Mouse (Mus musculus): ENCODE data around the gene Oit3. TPM values are rescaled to one million over a fixed set of nuclear protein-coding genes. Genes with fewer than 3 reads are reported as not detected.

Oit3 gene
- polyA plus RNA-seq (2012), result not detected in 2 replicates

DNA sequence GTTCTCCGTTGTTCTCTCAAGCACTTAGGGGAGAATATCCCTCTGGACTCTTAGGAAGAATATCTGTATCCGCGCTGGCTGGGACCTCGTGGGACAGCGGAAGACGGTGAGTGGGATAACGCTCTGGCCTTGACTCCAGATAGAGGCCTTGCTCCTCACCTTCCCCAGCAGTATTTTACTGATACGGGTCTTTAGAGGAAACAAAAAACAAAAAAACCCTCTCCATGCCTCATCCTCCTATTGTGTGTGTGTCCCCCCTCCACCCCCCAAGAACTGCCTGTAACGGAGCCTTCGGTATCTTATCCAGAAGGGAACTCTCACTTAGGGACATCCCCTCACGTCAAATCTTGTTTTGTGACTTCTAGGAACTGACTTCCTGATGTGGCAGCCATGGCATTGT lies at the start of gene Oit3:
Gene Oit3, minus strand, starts transcription at position 44 of the 400 bp plus-strand sequence.
- TF ChIP-seq GATA1 (IDR thresholded peaks at IDR 0.05; ENCODE audit: low read length), result no peak

- TF ChIP-seq GATA1 (IDR thresholded peaks at IDR 0.05; ENCODE audit: low read length), result no peak
These were observed 49.3 kb upstream of the Oit3 start for GRCm38 (mm10) chr10:59490920-59491319.

DNA sequence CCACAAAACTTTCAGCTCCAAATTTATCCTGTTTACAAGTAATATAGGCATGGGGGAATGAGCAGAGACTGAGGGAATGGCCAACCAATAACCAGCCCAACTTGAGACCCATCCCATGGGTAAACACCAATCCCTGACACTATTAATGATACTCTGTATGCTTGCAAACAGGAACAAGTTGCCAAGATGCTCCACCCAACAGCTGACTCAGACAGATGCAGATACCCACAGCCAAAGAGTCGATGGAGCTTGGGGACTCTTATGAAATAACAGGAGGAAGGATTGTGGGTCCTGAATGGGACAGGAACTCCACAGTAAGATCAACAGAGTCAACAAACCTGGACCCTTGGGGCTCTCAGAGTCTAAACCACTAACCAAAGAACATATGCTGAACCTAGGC lies 47.8 kb upstream of the Oit3 start:
- TF ChIP-seq GATA1 (IDR thresholded peaks at IDR 0.05; ENCODE audit: low read length), result no peak

- no peak for TF ChIP-seq GATA1 (IDR thresholded peaks at IDR 0.05; ENCODE audit: low read length)
These were observed 45.8 kb upstream of the Oit3 start for GRCm38 (mm10) chr10:59487351-59487750.

- TF ChIP-seq GATA1 (IDR thresholded peaks at IDR 0.05; ENCODE audit: low read length), result no peak
These were observed 42.7 kb upstream of the Oit3 start for GRCm38 (mm10) chr10:59484318-59484717.

DNA sequence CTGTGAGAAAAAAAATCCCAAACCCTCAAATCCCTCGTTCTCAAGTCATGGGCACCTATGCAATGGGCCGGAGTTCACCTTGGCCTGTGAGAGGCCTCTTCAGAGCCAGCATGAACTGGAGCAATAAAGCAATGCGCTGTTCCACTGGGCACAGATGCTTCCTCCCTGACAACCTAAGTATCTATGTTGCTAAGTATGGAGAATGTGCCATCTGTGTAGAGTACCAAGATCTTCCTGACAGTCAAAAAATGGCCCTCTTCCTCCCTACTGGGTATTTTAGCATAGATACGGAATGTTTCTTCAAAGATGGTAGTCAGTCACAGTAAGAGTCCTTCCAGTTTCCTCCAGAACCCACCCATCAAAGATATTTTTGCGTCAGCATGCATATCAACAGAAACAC lies 39.8 kb upstream of the Oit3 start:
- no peak for TF ChIP-seq GATA1 (IDR thresholded peaks at IDR 0.05; ENCODE audit: low read length)

- TF ChIP-seq GATA1 (IDR thresholded peaks at IDR 0.05; ENCODE audit: low read length), result no peak
These were observed 28.9 kb upstream of the Oit3 start for GRCm38 (mm10) chr10:59470451-59470850.

DNA sequence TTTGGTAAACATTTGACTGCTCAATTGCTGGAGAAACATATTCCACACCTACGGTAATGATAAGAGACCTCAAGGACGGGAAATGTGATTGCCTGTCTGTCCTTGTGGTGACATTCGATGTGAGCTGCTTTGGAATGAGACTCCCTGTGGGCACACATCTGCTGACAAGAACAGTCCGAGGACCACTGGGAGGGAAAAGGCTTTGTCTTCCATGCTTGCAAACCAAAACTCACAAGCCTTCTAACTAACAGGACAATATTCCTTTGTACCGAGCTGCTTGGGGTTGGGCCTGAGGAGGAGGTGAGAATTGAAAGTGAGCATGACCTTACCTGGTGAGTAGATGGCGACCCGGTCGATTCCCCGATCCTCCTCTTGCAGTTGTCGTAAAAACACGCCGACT lies 25.7 kb upstream of the Oit3 start:
- no peak for TF ChIP-seq GATA1 (IDR thresholded peaks at IDR 0.05; ENCODE audit: low read length)

- TF ChIP-seq GATA1 (IDR thresholded peaks at IDR 0.05; ENCODE audit: low read length), result no peak
These were observed 25.0 kb upstream of the Oit3 start for GRCm38 (mm10) chr10:59466626-59467025.

GRCm38 (mm10) chr10:59465546-59465945 lies 24.0 kb upstream of the Oit3 start:
- no peak for TF ChIP-seq GATA1 (IDR thresholded peaks at IDR 0.05; ENCODE audit: low read length)

DNA sequence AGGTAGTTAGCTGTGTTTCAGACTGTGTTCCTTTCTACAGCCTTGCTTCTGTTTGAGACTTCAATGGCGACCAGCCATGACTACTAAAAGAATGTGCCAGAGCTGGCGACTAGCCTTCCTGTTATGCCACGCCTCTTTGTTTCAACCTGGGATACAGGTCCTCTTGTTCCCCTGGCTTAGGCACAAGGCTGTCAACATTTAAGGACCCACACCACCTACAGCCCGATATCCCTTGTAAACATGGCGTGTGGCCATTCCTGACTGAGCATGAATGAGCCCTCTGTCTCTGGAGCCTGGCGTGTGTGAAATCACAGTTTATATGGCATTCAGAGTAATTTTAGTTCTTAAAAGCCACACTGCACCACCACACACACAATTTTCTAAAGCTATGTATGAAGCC lies 20.7 kb upstream of the Oit3 start:
- TF ChIP-seq GATA1 (IDR thresholded peaks at IDR 0.05; ENCODE audit: low read length), result no peak

- TF ChIP-seq GATA1 (IDR thresholded peaks at IDR 0.05; ENCODE audit: low read length), result no peak
These were observed 18.2 kb upstream of the Oit3 start for GRCm38 (mm10) chr10:59459767-59460166.

DNA sequence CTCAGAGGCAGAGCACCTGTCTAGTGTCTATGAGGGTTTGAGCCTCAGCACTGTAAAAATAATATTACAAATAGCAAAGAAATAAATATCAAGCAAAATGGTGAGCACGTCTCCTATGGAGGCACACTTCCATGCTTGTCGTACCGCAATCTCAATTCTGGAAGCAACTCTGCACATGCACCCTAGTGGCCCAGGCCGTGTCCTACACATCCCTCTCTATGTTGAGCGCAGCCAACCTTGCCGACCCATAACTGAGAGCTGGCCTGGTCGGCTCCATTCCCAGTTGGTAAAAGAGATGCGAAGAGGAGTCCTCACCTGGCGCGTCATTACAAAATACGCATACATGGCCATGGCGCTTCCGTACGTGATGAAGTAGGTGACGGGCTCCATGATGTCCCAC lies 13.1 kb upstream of the Oit3 start:
- no peak for TF ChIP-seq GATA1 (IDR thresholded peaks at IDR 0.05; ENCODE audit: low read length)

DNA sequence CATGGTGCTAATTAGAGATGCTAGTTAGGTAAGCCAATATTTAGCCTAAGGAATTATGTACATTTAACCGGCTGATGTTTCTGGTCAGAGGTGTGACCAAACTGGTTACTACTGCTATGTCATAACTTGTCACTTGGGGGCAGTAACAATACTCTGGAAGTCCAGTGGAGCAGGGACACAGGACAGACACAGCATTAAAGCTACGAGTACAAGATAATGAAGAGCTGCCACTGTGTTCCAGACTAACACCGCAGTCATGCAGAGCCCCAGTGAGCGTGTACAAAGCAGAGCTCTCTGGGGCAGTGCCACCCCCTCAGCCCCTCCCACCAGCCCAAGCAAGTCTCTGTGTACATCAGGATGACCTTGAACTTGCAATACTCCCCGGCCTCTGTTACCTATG lies 10.3 kb upstream of the Oit3 start:
- TF ChIP-seq GATA1 (IDR thresholded peaks at IDR 0.05; ENCODE audit: low read length), result no peak

- TF ChIP-seq GATA1 (IDR thresholded peaks at IDR 0.05; ENCODE audit: low read length), result no peak
These were observed 6.0 kb upstream of the Oit3 start for GRCm38 (mm10) chr10:59447546-59447945.

DNA sequence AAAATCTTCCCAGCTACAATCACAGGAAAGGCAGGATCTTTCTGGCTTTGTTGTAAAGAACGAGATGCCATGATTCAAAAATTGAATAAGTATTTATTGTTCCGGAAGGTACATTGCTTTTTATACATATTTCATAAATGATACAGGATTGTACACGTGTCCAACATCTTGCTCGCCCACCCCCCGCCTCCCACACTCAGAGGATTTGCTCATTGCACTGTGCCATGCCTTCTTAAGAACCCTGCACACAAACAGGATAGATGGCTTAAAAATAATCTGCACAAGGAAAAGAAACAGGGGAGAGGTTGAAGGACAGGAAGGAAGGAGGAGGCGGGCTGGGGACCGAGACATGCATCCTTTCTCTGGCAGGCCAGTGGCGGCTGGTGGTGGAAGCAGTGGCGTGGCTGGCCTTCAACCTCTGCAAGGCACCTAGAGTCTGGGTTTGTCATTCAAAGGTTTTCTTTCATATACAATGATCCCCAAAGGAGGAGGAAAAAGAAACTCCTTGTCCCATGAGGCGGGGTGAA lies 5.4 kb upstream of the Oit3 start:
- TF ChIP-seq GATA1 (IDR thresholded peaks at IDR 0.05; ENCODE audit: low read length), result no peak

DNA sequence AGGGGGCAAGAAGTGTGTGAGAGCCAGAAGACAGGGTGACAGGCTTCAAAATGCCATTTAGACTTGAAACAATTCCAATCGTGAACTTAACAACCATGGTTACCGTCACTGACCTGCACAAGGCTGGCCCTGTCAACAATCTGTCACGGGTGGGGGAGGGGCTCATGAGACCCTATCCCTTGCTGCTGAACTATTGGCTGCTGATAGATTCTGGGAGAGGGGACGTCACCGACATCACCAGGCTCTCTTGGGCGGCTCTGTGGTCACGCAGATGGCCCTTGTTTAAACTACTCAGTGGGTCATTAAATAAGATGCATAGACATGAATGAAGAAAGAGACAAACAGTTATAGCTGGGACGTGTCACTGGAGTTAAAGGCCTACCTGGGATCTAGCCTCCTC lies 3.1 kb upstream of the Oit3 start:
- no peak for TF ChIP-seq GATA1 (IDR thresholded peaks at IDR 0.05; ENCODE audit: low read length)

DNA sequence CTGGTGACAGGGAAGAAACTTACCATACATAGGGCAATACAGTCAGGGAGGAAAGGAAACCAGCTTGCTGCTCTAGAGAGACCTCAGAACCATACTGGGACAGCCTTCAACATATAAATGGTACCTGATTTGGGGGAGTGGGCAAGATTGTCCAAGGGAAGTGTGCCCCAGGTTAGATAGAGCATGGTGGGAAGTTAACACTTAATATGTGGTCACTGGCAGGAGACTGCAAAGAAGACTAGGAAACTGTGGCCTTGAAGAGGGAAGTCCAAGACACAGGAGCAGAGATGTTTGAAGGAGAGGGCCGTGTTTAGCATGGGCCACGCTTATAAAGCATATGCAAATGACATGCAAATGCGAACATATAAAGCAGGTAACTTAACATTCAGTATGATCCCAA lies 2.5 kb upstream of the Oit3 start:
- TF ChIP-seq GATA1 (IDR thresholded peaks at IDR 0.05; ENCODE audit: low read length), result no peak
